In the genomic region with DNA sequence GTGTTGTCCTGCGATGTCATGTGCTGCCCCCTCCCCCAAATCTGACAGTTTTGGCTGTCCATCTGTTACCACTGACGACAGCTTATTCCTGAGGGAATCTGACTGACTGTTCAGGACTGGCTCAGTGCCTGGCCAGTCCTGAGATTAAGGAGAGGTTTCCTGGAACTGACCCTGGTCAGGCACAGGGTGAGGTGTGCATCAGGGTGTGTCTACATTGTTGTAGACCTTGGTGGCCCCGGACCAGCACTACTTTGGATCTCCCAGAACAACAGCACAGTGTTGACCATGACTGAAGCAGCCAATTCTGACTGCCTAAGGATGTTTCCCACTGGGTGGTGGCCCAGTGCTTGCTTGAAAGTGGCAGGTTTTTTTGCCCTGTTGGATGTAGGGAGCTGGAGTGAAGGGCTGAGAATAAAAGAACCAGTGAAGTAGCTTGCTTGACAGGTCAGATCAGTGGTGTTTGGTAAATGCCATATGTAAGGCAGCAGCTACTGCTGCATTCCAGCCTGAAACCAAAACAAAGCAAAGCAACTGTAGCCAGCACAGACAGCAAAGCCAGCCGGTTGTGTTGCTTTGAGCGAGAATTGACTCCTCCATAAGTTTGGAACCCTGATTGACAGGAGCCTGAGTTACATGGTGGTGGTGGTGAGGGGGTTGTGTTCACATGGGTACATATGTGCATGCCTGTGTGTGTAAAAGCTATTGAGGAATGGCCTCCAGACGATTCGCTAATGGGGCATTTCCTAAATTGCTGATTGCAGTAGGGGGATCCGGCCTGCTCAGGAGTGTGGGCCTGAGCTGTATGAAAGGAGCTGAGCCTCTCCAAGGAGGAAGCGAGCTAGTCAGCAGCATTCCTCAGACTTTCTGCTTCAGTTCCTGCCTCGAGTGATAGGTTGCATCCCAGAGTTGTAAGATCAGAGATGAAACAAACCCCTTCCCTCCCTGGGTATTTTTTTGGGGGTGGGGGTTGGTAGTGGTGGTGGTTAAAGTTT, we compare ENCODE assay signal across 7 mouse cellular contexts. TPM values are rescaled to one million over a fixed set of nuclear protein-coding genes. Genes with fewer than 3 reads are reported as not detected.
DNase-seq lines count a peak whose midpoint lies in the region; ATAC-seq and TF ChIP-seq lines count a peak whose summit lies in the region.

No protein-coding gene starts in this region.

- H3K36me3 ChIP-seq in forebrain, embryonic 10.5 days (replicated peaks): no peaks in the 10 kb centered on the region; the same call in 1 of the 2 replicates
- H3K36me3 ChIP-seq in hindbrain, embryonic 10.5 days: no peaks in the 10 kb centered on the region
- no peaks in the 10 kb centered on the region for H3K36me3 ChIP-seq in lung, postnatal 0 days (ENCODE audit: insufficient read depth, low read length)

- H3K27ac ChIP-seq in forebrain, embryonic 10.5 days: peak overlapping the region; percentile 40; the same call in 1 of the 2 replicates
- H3K27ac ChIP-seq in hindbrain, embryonic 10.5 days: peak overlapping the region; percentile 67
- peak overlapping the region; percentile 73 for H3K27ac ChIP-seq in lung, postnatal 0 days (ENCODE audit: low read length)

- H3K4me2 ChIP-seq in lung, postnatal 0 days (replicated peaks; ENCODE audit: low read depth, low read length): no peak overlapping the region

- no peak overlapping the region for H3K4me3 ChIP-seq in forebrain, embryonic 10.5 days
- no peak overlapping the region for H3K4me3 ChIP-seq in hindbrain, embryonic 10.5 days
- no peak overlapping the region for H3K4me3 ChIP-seq in lung, postnatal 0 days (ENCODE audit: low read depth, low read length)

- peak; percentile 72 for TF ChIP-seq EP300 in lung, postnatal 0 days (IDR thresholded peaks at IDR 0.05)

- H3K9ac ChIP-seq in lung, postnatal 0 days (replicated peaks; ENCODE audit: low read depth): no peak overlapping the region

- H3K4me1 ChIP-seq in forebrain, embryonic 10.5 days: peaks cover 33% of the 10 kb centered on the region
- H3K4me1 ChIP-seq in hindbrain, embryonic 10.5 days (replicated peaks): peaks cover 27% of the 10 kb centered on the region
- peaks cover 10% of the 10 kb centered on the region; the same call in 1 of the 2 replicates for H3K4me1 ChIP-seq in lung, postnatal 0 days (ENCODE audit: insufficient read depth, low read depth, low read length)

- TF ChIP-seq CTCF in lung, postnatal 0 days (IDR thresholded peaks at IDR 0.05): no peak

- no peaks in the 10 kb centered on the region for H3K27me3 ChIP-seq in forebrain, embryonic 10.5 days (ENCODE audit: poor library complexity, severe bottlenecking)
- no peaks in the 10 kb centered on the region for H3K27me3 ChIP-seq in hindbrain, embryonic 10.5 days (ENCODE audit: insufficient read depth, poor library complexity, severe bottlenecking)
- no peaks in the 10 kb centered on the region for H3K27me3 ChIP-seq in lung, postnatal 0 days (replicated peaks; ENCODE audit: insufficient read depth, low read length)

- ATAC-seq in lung, postnatal 0 days: peak; percentile 88
- ATAC-seq in megakaryocyte progenitor cell, adult 5-6 weeks (replicated peaks; ENCODE audit: poor library complexity): no peak
- no peak for ATAC-seq in megakaryocyte-erythroid progenitor cell, adult 5-6 weeks (replicated peaks; ENCODE audit: low FRiP score, low TSS enrichment, poor library complexity, severe bottlenecking)

- no peaks in the 10 kb centered on the region for H3K9me3 ChIP-seq in forebrain, embryonic 10.5 days
- no peaks in the 10 kb centered on the region for H3K9me3 ChIP-seq in hindbrain, embryonic 10.5 days
- no peaks in the 10 kb centered on the region for H3K9me3 ChIP-seq in lung, postnatal 0 days (ENCODE audit: low read length)

- WGBS in forebrain, embryonic 10.5 days: 74% methylated on average over 10 of the region's 10 CpGs
- WGBS in hindbrain, embryonic 10.5 days: 58% methylated on average over 10 of the region's 10 CpGs
- WGBS in lung, postnatal 0 days: 24% methylated on average over 10 of the region's 10 CpGs

- peak; percentile 16 to 26 for DNase-seq in cerebellum, adult 18-20 months
- no peak for DNase-seq in forebrain, embryonic 10.5 days (ENCODE audit: extremely low spot score, low spot score)
- DNase-seq in hindbrain, embryonic 10.5 days (ENCODE audit: low spot score): peak; percentile 25
- peak; percentile 76 for DNase-seq in lung, postnatal 0 days (ENCODE audit: low spot score)
- no peak for DNase-seq in thymus, postnatal 14 days

RNA-seq across cellular contexts. Expression of a gene that starts 8.9 kb away (rescaled TPM):
- 10.9 and 12.1 TPM in 2 replicates for polyA plus RNA-seq in forebrain, embryonic 10.5 days (2016; fragmentation: Nextera tagmentation; extraction: Ambion mirVana)
- polyA plus RNA-seq in hindbrain, embryonic 10.5 days (2016; fragmentation: Nextera tagmentation; extraction: Ambion mirVana): 5.6 and 10.1 TPM in 2 replicates
- polyA plus RNA-seq in lung, postnatal 0 days (2015; fragmentation: Nextera tagmentation; extraction: Ambion mirVana): 17.3 and 18.6 TPM in 2 replicates
- total RNA-seq in megakaryocyte progenitor cell, adult 5-6 weeks (2015): 0.39 and 0.49 TPM in 2 replicates
- total RNA-seq in megakaryocyte progenitor cell, adult 5-6 weeks (2017): under 0.01 and 0.07 TPM in 2 replicates
- total RNA-seq in megakaryocyte-erythroid progenitor cell, adult 5-6 weeks (2014; fragmentation: Nextera tagmentation): 0.40 and 0.85 TPM in 2 replicates
- total RNA-seq in megakaryocyte-erythroid progenitor cell, adult 5-6 weeks (2017): 0.34 and 0.80 TPM in 2 replicates

Comparison
In these comparisons a context has a peak if more than half of its experiments do, and no peak if none do; other contexts are left out.
1. DNase-seq: peak in cerebellum, adult 18-20 months (2 of 2), hindbrain, embryonic 10.5 days (single experiment) and lung, postnatal 0 days (single experiment); none in forebrain, embryonic 10.5 days (single experiment) and thymus, postnatal 14 days (single experiment).
2. Peak in every context shown above with its lines, with median percentiles within 50 percentile points of each other: H3K27ac ChIP-seq.